Mouse (Mus musculus) stomach, postnatal 0 days (tissue): Measurements from ENCODE around the gene Ephb4. TPM values are rescaled to one million over a fixed set of nuclear protein-coding genes. Genes with fewer than 3 reads are reported as not detected.

ENCODE experiments used
- ATAC-seq: fragments of 200-750 bp; cut with Nextera tagmentation; 2 replicates; pipeline ENCODE4 v1.8.0; 2017; ENCODE audit not compliant: low FRiP score, low TSS enrichment
- DNase-seq: peaks from one replicate; pipeline ENCODE4 v3.0.0-alpha.2; 2016; ENCODE audit warnings: low spot score
- H3K27ac ChIP-seq: fragments of 300-500 bp; sonication (generic); replicated peaks from 2 replicates; pipeline ENCODE4 v1.5.1; 2014; ENCODE audit warnings: mild to moderate bottlenecking, control low read depth
- H3K27me3 ChIP-seq: fragments of 300-500 bp; sonication (generic); 2 replicates; pipeline ENCODE4 v1.6.1; 2014; ENCODE audit warnings: low read length; ENCODE audit not compliant: control insufficient read depth, insufficient read depth
- H3K36me3 ChIP-seq: fragments of 300-500 bp; sonication (generic); 2 replicates; pipeline ENCODE4 v1.6.1; 2014; ENCODE audit warnings: low read length, mixed read lengths; ENCODE audit not compliant: control insufficient read depth, insufficient read depth
- H3K4me1 ChIP-seq: fragments of 300-500 bp; sonication (generic); replicated peaks from 2 replicates; pipeline ENCODE4 v1.6.1; 2014; ENCODE audit warnings: antibody characterized with exemption; ENCODE audit not compliant: control insufficient read depth, insufficient read depth
- H3K4me2 ChIP-seq: fragments of 300-500 bp; sonication (generic); replicated peaks from 2 replicates; pipeline ENCODE4 v1.6.1; 2014; ENCODE audit warnings: low read depth, mild to moderate bottlenecking, control low read depth, moderate library complexity
- H3K4me3 ChIP-seq: fragments of 300-500 bp; sonication (generic); 2 replicates; pipeline ENCODE4 v1.5.1; 2014; ENCODE audit warnings: low read depth, low read length, control low read depth
- H3K9ac ChIP-seq: fragments of 300-500 bp; sonication (generic); 2 replicates; pipeline ENCODE4 v1.6.1; 2014; ENCODE audit warnings: mild to moderate bottlenecking, low read length, control low read depth, mixed read lengths
- H3K9me3 ChIP-seq: fragments of 300-500 bp; sonication (generic); 2 replicates; pipeline ENCODE4 v1.6.1; 2016; ENCODE audit warnings: low read length; ENCODE audit not compliant: control insufficient read depth
- CTCF ChIP-seq: IDR thresholded peaks from 2 replicates; pipeline ENCODE4 v1.5.1; 2016; ENCODE audit warnings: antibody characterized with exemption, low read depth, mild to moderate bottlenecking, moderate library complexity
- EP300 ChIP-seq: optimal IDR thresholded peaks from 2 replicates; pipeline ENCODE3; 2016; ENCODE audit warnings: antibody characterized with exemption
- WGBS: fragments of 180-500 bp; shearing (Covaris S2); extraction: QIAGEN DNeasy Blood & Tissue Kit; methylation state at CpG from one replicate; pipeline ENCODE4 v1.1.7; 2014; 5-methylcytosine and 5-hydroxymethylcytosine counted together
- polyA plus RNA-seq: library from polyadenylated mRNA; unstranded; fragments of >200 nt; fragmentation: Nextera tagmentation; extraction: Ambion mirVana; gene quantifications from 2 replicates; pipeline ENCODE4 v1.2.1, GENCODE M21; 2015

The Ephb4 gene
- polyA plus RNA-seq, 1 experiment from 2014 or later, result 12.1 TPM

GRCm38 (mm10) chr5:137351058-137351380 is 1.1 kb downstream of the Ephb4 start:
- Histone ChIP-seq H3K4me2 (peak overlapping the region; percentile 91), H3K36me3 (peaks cover 7% of the 10 kb centered on the region), H3K9me3 (no peaks in the 10 kb centered on the region), H3K27me3 (no peaks in the 10 kb centered on the region), H3K4me3 (peak overlapping the region; percentile 81), H3K4me1 (peaks cover 5% of the 10 kb centered on the region; the same call in 1 of the 2 replicates), H3K27ac (peak overlapping the region; percentile 96), H3K9ac (peak overlapping the region; percentile 88)
- DNase-seq, result no peak
- TF ChIP-seq CTCF (no peak), EP300 (no peak)
- WGBS, result 6% methylated on average over 8 of the region's 8 CpGs
- no peak for ATAC-seq

- no peak for TF ChIP-seq EP300
- no peak for TF ChIP-seq CTCF
- Histone ChIP-seq H3K27ac (peak overlapping the region; percentile 96), H3K9ac (peak overlapping the region; percentile 88), H3K27me3 (no peaks in the 10 kb centered on the region), H3K4me2 (peak overlapping the region; percentile 91), H3K4me3 (peak overlapping the region; percentile 81), H3K36me3 (peaks cover 10% of the 10 kb centered on the region), H3K4me1 (peaks cover 5% of the 10 kb centered on the region; the same call in 1 of the 2 replicates), H3K9me3 (no peaks in the 10 kb centered on the region)
- DNase-seq (no peak), ATAC-seq (no peak)
- WGBS, result 12% methylated on average over 4 of the region's 4 CpGs
These were observed 1.5 kb downstream of the Ephb4 start for GRCm38 (mm10) chr5:137351394-137351793.

GRCm38 (mm10) chr5:137352011-137352975 is 2.4 kb downstream of the Ephb4 start:
- H3K27ac ChIP-seq, result peak overlapping the region; percentile 96
- H3K9ac ChIP-seq, result peak overlapping the region; percentile 88
- peaks cover 11% of the 10 kb centered on the region for H3K36me3 ChIP-seq
- DNase-seq, result peak; percentile 46
- no peak for TF ChIP-seq EP300
- TF ChIP-seq CTCF, result no peak
- WGBS, result 13% methylated on average over 16 of the region's 16 CpGs
- H3K4me2 ChIP-seq, result peak overlapping the region; percentile 91
- H3K4me1 ChIP-seq, result peaks cover 5% of the 10 kb centered on the region; the same call in 1 of the 2 replicates
- ATAC-seq, result no peak
- no peaks in the 10 kb centered on the region for H3K9me3 ChIP-seq
- peak overlapping the region; percentile 81 for H3K4me3 ChIP-seq
- no peaks in the 10 kb centered on the region for H3K27me3 ChIP-seq

- H3K4me2 ChIP-seq, result no peak overlapping the region
- H3K4me3 ChIP-seq, result no peak overlapping the region
- H3K9me3 ChIP-seq, result no peaks in the 10 kb centered on the region
- H3K27me3 ChIP-seq, result no peaks in the 10 kb centered on the region
- H3K9ac ChIP-seq, result no peak overlapping the region
- no peak for ATAC-seq
- TF ChIP-seq CTCF (no peak), EP300 (no peak)
- peaks cover 5% of the 10 kb centered on the region; the same call in 1 of the 2 replicates for H3K4me1 ChIP-seq
- no peak overlapping the region for H3K27ac ChIP-seq
- peaks cover 16% of the 10 kb centered on the region for H3K36me3 ChIP-seq
- 77% methylated on average over 17 of the region's 17 CpGs for WGBS
- no peak for DNase-seq
These were observed 4.2 kb downstream of the Ephb4 start for GRCm38 (mm10) chr5:137354091-137354490.

GRCm38 (mm10) chr5:137358382-137358781 is 8.5 kb downstream of the Ephb4 start:
- no peak for DNase-seq
- Histone ChIP-seq H3K4me1 (no peaks in the 10 kb centered on the region), H3K27me3 (no peaks in the 10 kb centered on the region), H3K27ac (no peak overlapping the region), H3K9ac (no peak overlapping the region), H3K36me3 (peaks cover 46% of the 10 kb centered on the region), H3K9me3 (no peaks in the 10 kb centered on the region), H3K4me2 (no peak overlapping the region), H3K4me3 (no peak overlapping the region)
- TF ChIP-seq EP300, result no peak
- 0 out of 2 replicates have a peak, but pooled peaks have one; percentile 24 for TF ChIP-seq CTCF
- no peak for ATAC-seq
- 28% methylated on average over 7 of the region's 7 CpGs for WGBS

GRCm38 (mm10) chr5:137369665-137370064 is 19.8 kb downstream of the Ephb4 start:
- TF ChIP-seq CTCF, result no peak
- no peak for TF ChIP-seq EP300
- H3K4me1 ChIP-seq, result no peaks in the 10 kb centered on the region
- H3K27me3 ChIP-seq, result no peaks in the 10 kb centered on the region
- no peak overlapping the region for H3K27ac ChIP-seq
- no peak overlapping the region for H3K4me2 ChIP-seq
- H3K36me3 ChIP-seq, result peaks cover 59% of the 10 kb centered on the region
- H3K9ac ChIP-seq, result no peak overlapping the region
- no peak overlapping the region for H3K4me3 ChIP-seq
- WGBS, result 97% methylated on average over 10 of the region's 11 CpGs
- DNase-seq (no peak), ATAC-seq (no peak)
- H3K9me3 ChIP-seq, result no peaks in the 10 kb centered on the region
